Mouse (Mus musculus) small intestine, adult 10 weeks (tissue): Measurements from ENCODE around the gene Zbtb1. TPM values are rescaled to one million over a fixed set of nuclear protein-coding genes. Genes with fewer than 3 reads are reported as not detected.

Source experiments
- polyA plus RNA-seq: library from polyadenylated mRNA; stranded (reverse); fragments of 350-450 nt; fragmentation: Illumina TruSeq; extraction: RNeasy Lipid Tissue Mini Kit (QIAGEN cat#74804); gene quantifications from one replicate; pipeline ENCODE4 v1.2.3, GENCODE M21; 2014; ENCODE audit warnings: low replicate concordance

The Zbtb1 gene
- polyA plus RNA-seq: 8.2 TPM

DNA sequence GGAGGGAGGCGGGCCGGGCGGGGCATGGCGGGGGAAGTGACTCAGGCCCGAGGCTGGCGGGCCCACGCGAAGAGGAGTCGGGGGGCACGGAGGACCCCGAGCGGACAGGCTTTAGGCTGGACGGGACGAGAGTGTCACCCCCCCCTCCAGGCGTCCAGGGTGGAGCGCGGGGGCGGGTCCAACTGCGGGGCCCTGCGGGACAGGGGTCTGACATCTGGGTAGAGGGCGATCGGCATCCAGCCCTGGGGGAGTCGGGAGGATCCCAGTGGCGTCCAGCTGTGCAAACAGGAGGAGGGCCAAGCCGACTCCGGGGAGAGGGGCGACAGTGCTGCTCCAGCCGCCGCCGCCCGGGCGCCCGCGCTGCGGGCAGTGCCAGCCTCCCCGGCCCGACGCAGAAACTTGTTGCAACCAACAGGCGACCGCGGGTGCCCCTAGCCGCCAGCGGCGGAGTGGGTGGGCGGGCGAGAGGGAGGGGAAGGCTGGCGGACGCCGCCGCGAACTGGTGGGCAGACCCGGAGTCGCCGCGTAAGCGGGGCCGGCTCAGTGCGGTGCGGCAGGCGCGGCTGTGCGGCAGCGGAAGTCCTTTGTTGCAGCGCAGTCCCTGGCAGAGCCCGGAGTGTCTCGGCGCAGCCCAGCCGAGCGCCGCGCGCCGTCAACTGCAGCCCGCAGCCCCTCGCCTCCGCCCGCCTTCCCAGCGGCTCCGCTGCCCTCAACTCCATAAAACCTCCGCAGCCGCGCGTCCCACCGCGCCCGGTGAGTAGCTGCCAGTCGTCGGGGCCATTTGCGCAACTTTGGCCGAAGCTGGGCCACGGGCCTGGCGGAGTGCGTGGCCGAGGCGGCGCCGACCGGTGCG lies at the start of gene Zbtb1:
Gene Zbtb1 (plus strand): TSS at position 289 of the 853 bp plus-strand sequence.

DNA sequence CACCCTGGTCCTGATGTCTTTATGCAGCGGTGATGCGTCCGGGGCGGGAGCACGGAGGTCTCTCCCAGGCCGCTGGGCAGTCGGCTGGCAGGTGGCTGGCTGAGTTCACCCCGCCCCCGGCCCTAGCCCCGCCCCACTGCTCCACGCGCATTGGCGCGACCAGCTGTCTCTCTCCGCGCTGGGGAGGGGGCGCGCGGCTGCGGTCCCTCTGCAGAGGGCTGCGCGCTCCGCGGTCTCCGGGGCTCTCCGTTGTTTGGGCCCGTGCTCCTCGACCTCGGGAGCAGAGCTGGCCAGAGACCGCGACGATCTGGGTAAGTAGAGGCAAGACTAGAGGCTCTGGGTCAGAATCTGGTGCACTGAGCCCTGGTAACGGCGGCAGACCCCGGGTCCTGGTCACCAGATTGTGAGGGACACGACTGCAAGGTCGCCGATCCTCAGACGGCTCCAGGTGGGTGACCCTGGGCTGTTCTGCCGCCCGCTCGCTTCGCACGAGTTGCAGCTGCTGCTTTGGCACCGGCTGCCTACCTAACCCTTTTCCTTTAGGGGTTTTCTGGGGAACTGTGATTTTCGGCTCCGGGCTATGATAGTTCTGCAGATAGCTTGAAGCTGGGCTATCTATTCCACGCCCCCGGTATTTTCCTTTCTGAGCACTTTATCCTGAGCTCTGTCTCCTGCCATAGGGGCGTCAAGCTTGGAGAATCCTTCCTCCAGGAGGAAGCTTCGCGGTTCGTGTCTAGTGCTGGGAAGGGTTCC lies 45.2 kb upstream of the Zbtb1 start, which contains the start of gene Akap5:
Gene Akap5 (plus strand): TSS at position 213 of the 753 bp plus-strand sequence.

DNA sequence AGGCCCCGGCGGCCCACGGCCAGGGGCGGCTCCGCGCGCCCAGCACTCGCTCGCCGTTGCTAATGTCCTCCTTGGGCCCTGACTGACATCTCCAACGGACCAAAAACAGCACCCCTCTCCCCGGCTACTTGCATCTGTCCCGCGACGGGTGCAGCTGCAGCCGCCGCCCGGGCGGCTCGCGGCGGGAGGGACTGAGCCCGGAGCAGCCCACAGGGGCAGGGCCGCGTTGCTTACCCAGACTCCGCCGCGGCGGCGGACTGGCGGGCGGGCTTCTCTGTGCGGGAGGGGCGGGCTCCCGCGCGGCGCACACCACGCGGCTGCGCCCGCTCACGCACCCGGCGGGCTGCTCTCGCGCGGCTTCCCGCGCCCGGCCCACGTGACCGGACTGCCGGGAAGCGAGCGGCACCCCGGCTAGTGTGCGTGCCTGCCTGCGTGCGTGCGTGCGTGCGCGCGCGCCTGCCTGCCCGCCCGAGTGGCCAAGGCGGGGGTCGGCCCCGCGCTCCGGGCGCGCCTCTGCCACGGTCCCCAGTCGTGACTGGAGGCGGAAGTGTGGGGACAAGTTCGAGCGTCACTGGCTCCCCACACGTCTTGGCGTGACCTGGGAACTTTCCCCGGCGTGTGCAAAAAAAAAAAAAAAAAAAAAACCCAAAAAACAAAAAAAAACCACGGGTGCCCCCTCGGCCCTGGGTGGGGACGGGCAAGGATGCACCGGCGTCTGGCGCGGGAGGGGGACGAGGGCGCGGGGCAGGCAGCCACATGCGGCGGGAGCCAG lies 674 bp upstream of the Zbtb1 start, which contains the start of gene Zbtb25:
Gene Zbtb25 (minus strand): TSS at position 397 of the 772 bp plus-strand sequence.

DNA sequence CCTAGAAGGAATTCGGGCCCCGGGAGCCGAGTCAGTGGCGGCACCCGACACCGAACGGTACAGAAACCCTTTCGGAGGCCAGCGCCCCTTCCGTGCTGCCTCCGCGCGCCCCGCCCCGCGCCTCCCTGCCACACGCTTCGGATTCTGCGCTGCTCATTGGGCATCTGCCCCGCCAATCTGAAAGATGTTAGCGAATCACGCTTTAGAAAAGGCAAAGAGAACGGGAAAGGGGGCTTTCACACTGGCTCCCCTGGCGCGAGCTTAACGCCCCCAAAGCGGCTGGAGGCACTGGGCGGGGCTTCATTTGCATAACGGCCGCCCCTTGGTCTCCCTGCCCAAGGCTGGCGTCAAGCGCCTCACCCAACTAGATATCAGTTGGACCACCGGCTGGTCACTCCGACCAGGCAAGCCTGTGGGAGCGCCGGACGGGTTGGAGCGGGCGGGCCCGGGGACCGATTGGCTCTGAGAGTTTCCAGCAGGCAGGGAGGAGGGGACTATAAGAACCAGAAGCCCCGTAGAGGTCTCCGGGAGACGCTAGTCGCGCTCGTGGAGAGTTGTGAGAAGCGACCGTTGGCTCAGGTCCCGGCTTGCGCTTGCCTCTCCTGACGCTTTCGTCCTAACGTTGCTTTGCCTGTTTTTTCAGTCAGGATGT lies 33.9 kb downstream of the Zbtb1 start, which contains the start of gene Hspa2:
Gene Hspa2 (plus strand): TSS at position 291 of the 652 bp plus-strand sequence.

DNA sequence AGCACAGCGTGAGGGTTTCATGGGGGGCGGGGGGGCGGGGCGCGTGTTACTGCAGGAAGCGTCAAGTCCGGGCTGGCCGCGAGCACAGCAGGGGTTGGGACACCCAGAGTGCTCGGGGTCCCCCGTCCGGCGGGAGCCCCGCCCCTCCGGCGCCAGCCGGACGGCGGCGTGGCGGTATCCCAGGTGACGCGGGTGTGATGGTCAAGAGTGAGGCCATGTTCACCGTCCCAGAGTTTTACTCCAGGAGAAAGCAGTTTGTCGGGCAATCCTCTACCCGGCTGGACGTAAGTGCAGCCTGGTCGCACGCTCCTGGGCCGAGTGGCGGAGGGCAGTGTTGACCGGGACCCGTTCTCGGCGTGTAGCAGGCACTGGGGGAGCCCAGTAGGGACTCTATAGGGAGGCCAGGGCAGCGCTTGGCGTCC lies 47.4 kb downstream of the Zbtb1 start, which contains the start of gene Ppp1r36:
Gene Ppp1r36 (plus strand): TSS at position 106 of the 422 bp plus-strand sequence.

Other genes starting within 250 kb of the Zbtb1 start
- not detected for gene Esr2, start 193.0 kb upstream of the Zbtb1 start, polyA plus RNA-seq
- not detected for gene Tex21, start 123.5 kb upstream of the Zbtb1 start, polyA plus RNA-seq
- 10.5 TPM for gene Mthfd1, start 115.0 kb upstream of the Zbtb1 start, polyA plus RNA-seq
- 0.26 TPM for gene Akap5, start 45.4 kb upstream of the Zbtb1 start, polyA plus RNA-seq
- gene Zbtb25, start 664 bp upstream of the Zbtb1 start, polyA plus RNA-seq: 10.2 TPM
- 2.5 TPM for gene Hspa2, start 33.9 kb downstream of the Zbtb1 start, polyA plus RNA-seq
- not detected for gene Ppp1r36, start 47.3 kb downstream of the Zbtb1 start, polyA plus RNA-seq
- gene Plekhg3, start 160.6 kb downstream of the Zbtb1 start, polyA plus RNA-seq: 2.3 TPM